Mouse (Mus musculus): ENCODE results near the gene Hist4h4.
"Not testable (repeated sequence)": the region's sequence is repeated elsewhere in the genome, so short reads cannot be mapped to it uniquely, and the experiment has no call there.

The Hist4h4 gene

DNA sequence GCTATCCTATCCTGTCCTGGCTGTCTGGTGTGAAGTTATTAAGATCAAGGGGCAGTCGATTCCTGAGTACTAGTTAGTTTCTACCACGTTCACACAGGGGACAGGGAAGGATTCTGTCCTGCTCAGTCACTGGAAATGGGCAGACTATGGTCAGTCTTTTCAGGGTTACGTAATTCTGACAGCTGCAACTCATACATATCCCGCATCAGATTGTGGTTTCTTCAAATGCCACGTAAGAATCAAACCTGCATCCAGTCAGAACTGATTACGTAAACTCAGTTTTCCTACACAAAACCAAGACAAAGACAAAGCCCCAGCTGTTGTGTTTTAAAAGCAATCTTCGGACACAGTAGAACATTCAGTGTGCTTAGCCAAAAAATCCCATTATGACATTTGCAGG is 11.2 kb upstream of the Hist4h4 start:
- no peak for DNase-seq (ENCODE audit: low read depth, low spot score)

DNA sequence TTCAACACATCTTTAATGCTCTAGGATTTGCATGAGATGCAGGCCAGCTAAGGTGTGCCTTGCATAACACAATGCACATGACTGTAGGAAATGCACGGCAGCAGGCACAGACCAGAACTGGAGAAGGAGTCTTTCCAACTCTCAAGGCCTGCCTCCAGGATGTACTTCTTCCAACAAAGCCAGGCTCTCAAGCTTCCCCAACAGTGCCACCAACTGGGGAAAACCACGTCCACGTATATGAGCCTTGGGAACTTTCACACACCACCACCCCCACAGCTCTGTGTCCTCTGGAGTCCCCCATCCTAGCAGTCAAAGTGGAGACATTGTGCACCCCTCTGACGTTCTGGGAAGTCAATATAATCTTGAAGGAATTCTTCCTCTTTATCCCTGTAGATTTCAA is 8.9 kb upstream of the Hist4h4 start:
- DNase-seq (ENCODE audit: low read depth, low spot score), result peak; percentile 59

DNA sequence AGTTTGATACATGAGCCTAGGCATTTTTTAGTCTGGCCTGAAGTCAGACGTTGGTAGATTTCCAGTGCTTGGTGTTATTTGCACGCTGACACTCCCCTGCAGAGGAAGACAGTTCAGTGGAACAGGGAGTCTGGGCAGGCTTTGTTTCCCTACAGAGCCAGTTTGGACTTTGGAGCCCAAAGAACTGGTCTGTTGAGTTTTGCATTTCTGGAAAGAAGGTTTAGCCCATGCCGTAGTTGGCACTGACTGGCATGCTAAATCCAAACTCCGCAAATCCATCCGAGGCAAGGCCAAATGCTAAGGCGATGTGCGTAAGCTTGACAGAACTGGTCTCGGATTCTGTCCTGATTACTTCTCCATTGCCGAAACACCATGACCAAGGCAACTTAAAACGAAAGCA is 7.0 kb upstream of the Hist4h4 start:
- DNase-seq (ENCODE audit: low read depth, low spot score), result no peak

DNA sequence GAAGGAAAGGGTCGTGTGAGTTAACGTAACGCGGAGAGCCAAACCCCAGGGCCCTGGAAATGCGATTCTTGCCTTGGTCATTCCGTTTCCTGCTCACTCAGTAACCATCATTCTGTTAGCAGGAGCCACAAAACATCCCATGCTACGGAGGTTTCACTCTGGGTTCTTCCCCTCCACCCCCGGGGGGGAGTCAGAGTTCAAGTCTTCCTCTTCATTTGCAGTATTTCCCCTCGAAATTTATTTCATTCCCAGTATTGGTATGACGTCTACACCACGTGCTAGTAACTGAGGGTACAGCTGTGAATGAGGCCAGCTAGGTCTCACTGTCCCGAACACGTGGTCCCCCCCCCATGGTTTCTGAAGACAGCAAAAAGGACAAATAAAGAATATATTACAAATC is 5.5 kb upstream of the Hist4h4 start:
- DNase-seq (ENCODE audit: low read depth, low spot score), result peak; percentile 26

DNA sequence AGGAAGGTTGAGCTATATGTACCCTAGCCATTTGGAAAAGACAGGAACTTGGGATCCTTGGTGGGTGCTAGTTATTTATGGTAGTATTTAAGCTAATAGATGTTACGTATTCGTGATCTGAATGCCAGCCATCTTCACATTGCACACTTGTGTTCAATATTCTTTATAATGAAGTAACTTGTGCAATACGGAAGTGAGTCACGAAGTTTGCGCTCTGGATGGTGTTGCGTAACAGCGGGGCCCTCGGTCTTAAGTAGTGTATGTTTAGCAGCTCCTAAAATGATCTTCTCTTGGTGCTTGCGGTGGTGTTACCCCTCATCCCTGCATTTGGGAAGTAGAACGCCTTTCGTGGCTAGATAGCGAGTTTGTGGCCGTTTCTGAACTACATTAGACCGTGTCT is 4.9 kb upstream of the Hist4h4 start:
- DNase-seq (ENCODE audit: low read depth, low spot score), result peak; percentile 54

DNA sequence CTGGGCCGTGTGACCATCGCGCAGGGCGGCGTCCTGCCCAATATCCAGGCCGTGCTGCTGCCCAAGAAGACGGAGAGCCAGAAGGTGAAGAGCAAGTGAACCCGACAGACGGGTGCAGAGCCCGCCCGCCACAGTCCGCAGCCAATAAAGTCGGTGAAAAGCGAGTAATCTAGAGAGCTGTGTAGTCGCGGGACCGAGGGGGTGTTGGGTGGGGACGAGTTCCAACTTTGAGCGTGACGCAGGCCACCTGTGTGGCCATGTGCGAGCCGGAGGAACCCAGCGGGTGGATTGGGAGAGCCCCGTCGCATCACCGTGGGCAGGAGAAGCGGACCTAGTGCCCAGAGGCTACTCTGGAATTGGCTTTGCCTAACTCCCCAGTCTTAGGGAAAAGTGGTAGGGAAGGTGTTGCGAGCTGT is 4.4 kb upstream of the Hist4h4 start:
- peak; percentile 51 for DNase-seq (ENCODE audit: low read depth, low spot score)

DNA sequence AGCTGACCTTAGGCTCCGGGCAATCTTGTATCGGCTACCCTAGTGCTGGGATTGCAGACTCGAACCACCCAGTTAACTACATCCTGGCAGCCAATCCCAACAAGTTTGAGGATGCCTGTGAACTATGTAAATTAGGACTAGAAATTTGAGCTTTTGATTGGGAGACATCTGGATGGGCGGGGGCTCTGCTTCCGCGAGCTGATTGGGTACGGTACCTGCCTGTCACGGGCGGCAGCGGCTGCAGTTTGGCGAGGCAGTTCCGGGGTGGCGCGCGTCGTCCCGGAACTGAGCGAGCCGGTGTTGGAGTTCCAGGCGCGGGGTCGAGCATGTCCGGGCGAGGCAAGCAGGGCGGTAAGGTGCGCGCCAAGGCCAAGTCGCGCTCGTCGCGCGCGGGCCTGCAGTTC is 3.8 kb upstream of the Hist4h4 start, which contains the start of gene H2afj:
H2afj (plus strand) TSS at position 231 of the 404 bp plus-strand sequence.
- peak; percentile 98 for DNase-seq (ENCODE audit: low read depth, low spot score)

DNA sequence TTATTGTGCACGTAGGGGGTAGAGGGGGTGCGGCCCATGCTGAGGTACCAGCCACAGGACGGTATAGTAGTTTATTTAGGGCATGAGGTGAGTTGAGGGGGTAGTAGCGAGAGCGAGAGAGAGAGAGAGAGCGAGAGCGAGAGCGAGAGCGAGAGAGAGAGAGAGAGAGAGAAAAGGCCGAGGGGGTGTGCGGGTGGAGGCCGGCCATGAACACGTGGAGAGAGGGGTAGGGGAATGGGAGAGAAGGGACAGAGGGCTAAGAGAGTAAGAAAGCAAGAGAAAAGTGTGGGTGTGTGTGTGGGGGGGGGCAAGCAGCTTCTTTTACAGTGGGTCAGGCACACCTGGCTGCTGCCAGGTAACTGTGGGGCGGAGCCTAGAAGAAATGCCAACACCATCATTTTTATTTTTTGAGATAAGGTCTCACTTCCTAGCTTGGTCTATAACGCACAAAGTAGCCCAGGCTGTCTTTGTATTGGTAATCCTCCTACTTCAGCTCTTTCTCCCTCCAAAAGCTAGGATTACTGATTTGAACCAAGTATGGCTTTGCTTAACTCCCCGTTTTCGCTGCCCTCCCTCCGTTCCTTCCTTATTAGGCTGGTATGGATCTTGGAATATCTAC is 3.3 kb upstream of the Hist4h4 start:
- no peak for DNase-seq (ENCODE audit: low read depth, low spot score)

DNA sequence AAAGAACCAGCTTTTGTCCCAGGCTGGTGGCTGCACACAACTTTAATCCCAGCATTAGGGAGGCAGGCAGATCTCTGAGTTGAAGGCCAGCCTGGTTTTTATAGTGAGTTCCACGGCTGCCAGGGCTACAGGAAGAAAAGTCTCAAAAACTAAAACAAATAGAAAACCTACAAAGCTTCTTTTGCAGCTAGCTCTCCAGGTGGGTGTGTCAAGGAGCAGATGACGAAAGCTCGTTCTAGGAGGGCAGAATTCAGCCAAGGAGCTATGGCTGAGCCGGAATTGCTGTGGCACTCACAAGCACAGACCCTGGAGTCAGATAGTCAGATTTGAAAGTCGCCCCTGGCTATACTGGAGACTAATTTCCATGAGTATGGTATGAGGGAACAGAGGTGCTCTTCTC is 2.6 kb upstream of the Hist4h4 start:
- DNase-seq (ENCODE audit: low read depth, low spot score), result peak; percentile 20

DNA sequence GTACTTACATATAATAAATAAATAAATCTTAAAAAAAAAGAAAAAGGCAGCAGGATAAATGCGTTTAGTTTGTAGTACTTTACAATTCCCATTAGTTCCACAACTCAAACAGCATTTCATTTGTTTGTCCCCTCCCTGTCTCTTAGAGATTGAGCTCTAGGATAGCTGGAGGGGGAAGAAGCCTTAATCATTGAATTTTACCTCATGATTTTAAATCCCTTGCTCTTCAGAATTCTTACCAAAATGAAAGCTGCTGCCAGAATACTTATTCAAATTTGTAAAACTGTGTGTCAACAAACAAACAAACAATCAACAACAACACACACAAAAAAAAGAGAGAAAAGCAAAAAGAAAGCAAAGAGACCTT is 1.2 kb upstream of the Hist4h4 start:
- no peak for DNase-seq (ENCODE audit: low read depth, low spot score)

DNA sequence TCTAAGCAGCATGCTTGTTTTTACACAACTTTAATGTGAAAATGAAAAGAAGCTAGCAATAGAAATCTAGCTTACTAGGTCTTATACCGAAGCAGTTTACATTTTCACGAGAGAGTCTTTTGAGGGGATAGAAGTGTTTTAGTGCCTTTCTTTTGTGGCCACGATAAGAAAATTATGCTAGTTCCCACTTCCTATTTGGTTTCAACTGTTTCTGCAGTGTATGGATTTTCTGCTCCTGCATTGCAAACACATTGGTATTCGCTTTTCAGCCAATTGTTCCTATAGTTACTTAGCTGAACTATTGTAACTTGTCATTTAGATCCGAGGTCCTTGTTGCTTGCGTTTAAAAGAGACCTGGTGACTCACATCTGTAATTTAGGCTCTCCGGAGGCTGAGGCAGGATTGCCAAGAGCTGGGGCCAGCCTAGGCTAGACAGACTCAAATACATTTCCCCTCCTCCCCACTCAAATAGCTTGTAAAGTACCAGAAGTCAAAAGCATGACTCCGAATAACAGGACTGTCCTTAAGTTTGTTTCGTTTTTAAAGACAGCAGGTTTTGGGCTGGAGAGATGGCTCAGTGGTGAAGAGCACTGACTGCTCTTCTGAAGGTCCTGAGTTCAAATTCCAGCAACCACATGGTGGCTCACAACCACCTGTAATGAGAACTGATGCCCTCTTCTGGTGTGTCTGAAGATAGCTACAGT is 642 bp upstream of the Hist4h4 start:
- DNase-seq (ENCODE audit: low read depth, low spot score), result no peak

DNA sequence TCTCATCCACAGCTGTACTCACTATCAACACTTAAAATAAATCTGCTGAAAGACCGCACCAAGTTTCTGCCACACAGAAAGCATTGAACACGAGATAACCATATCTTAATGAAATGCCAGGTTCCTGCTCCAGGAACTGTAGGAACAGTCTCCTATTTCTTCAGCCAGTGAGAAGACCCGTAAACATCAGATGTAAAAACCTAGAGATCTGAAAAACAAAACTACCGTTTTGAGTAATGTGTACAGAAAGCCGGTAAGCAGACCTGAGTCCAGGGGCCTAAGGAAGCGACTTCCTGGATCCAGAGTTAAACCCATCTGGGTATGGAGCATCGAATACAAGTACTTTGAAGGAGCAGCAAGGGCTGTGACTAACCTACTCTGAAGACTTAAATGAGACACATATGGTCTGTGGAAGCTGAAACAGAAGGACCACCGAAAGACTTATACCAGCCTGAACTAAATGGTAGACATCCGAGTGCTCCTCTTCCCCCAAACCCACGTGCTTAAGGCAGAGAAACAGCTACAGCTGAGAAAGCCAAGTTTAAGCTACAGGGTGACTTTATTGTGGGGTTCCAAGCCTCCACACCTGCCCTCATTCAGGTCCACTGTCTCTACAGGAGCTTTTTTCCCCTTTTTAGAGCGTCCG is 999 bp downstream of the Hist4h4 start:
- DNase-seq (ENCODE audit: low read depth, low spot score), result no peak

DNA sequence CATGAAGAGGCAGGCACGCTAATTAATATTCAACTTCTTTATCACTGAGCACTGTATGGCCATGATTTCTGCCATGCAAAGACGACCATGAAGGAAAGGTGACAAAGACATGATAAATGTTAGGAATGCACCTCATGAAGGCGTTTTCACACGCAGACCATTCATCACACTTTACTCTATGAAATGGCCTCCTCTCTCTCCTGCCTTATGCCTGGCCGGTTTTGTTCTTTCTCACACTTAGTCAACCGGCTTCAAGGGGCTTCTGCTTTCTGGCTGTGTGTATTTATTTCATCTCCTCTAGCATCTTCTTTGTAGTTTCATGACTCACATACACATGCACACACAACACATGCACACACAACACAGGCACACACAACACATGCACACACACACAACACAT is 2.9 kb downstream of the Hist4h4 start:
- DNase-seq (ENCODE audit: low read depth, low spot score), result no peak

DNA sequence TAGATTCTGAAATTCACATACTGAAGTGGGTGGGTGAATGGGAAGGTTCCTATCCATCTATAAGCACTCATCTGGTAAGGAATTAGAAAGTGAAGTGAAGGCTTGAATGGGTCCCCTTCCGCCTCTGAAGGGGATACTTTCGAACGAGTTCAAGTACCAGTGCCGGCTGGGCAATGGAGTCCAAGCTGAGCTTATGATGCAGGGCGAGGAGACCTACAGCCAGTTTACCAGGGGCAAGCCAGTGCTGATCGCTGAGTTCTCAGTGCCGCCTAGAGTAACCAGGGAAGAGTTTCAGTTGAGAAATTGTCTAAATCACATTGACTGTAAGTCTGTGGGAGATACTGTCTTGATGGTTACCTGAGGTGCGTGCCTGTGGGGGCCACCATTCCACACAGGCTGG is 3.5 kb downstream of the Hist4h4 start:
- DNase-seq (ENCODE audit: low read depth, low spot score), result no peak

DNA sequence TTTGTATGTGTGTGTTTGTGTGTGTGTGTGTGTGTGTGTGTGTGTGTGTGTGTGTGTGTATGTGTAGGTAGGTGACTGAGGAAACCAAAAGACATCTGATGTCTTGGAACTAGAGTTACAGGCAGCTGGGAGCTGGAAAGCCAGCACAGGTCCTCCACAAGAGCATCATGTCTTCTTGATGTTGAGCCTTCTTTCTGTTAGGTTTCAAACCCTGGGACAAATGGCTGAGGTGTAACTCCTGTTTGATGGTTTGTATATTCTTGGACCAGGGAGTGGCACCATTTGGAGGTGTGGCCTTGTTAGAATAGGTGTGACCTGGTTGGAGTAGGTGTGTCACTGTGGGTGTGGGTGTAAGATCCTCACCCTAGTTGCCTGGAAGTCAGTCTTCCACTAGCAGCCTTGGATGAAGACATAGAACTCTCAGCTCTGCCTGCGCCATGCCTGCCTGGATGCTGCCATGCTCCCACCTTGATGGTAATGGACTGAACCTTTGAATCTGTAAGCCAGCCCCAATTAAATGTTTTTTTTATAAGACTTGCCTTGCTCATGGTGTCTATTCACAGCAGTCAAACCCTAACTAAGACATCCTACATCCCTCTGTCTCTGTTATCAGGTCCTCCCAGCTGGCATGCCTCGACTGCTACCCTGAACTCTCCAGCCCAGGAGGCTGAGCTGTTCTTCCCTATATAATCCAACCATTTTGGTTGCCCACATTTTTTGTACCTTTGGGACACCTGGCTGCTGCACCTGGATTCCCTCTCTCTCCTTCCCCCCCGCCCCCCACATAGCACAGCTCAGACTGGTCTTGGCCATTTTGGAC is 6.1 kb downstream of the Hist4h4 start:
- DNase-seq (ENCODE audit: low read depth, low spot score), result not testable (repeated sequence)

DNA sequence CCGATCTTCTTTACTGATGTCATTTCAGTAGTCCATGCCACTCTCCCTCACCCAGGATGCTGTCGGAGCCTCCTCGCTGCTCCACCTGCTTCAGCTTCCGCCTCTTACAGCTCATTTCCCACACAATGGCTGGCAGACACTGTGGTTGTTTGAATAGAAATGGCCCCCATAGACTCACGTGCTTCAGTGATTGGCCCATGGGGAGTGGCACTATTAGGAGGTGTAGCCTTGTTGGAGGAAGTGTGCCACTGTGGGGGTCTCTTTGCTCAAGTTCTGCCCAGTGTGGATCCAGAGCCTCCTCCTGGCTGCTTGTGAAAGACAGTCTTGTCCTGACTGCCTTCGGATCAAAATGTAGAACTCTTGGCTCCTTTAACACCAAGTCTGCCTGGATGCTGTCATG is 8.4 kb downstream of the Hist4h4 start:
- DNase-seq (ENCODE audit: low read depth, low spot score), result no peak

DNA sequence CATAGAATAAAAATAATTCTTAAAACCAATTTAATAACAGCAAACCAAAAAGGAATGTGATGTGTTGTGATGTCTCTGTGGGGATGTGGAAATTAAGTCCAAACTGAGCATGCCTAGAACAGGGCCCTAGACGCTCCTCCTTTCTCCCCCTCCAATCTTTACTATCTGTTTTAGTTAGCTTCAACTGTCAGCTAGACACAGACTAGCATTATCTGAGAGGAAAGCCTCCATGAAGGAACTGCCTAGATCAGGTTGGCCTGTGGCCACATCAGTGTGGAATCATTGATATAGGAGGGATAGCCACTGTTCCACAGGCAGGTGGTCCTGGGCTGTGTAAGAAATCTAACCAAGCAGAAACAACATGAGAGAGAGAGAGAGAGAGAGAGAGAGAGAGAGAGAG is 9.1 kb downstream of the Hist4h4 start:
- DNase-seq (ENCODE audit: low read depth, low spot score), result no peak

DNA sequence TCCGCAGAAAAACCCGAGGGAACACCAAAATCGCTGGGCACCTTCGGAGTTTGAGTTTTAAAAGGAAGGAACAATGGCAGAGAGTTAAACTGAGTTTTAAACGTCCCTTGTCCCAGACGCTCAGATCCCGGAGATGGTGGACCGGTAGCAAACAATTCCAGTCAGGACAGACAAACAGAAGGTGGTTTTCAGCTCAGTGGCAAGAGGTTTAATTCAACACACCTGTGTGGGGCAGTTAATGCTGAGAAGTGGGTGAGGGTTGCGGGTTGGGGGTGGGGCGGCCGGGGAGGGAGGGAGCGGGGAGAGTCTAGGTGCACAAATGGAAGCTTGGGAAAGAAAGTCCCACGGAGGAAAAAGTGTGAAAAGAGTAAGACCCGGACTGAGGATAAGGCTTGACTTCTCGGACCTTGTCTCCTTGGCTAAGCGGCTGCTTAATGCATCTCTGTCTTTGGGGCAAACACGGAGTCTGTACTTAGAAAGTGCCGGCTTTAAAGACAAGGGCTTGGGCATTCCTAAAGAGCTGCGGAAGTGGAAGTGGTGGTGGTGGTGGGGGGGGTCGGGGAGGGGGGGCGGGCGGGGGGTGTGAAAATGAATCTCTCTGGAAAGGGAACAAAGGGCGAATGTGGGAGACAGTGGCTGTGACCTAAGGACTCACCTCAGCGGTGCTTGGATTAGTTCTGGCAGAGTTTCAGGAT is 10.2 kb downstream of the Hist4h4 start:
- DNase-seq (ENCODE audit: low read depth, low spot score), result no peak

DNA sequence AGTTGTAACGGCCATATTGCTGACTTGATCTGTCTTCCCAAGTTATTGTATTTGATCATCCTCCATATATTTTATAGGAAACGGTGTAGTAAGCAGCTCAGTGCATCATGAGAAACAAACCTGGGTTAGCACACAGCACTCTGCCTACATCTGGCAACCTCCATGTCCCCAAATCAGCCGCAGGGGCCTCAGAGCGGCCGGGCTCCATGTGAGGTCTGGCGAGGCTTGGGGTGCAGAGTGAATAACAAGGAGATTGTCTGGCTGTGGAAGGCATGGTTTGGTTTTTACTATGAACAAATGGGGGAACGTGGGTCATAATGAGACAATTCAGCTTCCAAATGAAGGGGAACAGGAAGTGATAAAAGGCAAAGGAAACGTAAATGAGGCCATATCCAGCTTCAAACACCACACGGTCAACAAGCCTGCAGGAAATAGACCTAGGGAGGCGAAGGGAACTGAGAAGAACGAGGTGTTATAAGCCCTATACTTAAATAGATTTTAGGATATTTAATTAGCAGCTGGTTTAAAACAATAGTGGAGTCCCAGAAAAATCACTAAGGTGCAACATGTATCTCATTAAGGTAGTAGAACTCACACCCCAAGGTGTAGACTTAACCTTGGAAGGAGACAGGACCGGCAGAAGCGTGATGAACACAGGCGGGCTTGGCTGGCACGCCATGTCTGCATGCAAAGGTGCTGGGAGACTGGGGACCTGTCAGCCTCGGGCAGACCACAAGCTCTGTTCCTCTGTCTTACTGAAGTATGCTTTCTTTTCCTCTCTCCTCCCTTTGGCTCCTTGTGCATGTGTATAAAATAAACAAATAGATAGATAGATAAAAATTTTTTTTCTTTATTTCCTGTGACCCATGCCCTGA is 11.1 kb downstream of the Hist4h4 start:
- DNase-seq (ENCODE audit: low read depth, low spot score), result no peak

DNA sequence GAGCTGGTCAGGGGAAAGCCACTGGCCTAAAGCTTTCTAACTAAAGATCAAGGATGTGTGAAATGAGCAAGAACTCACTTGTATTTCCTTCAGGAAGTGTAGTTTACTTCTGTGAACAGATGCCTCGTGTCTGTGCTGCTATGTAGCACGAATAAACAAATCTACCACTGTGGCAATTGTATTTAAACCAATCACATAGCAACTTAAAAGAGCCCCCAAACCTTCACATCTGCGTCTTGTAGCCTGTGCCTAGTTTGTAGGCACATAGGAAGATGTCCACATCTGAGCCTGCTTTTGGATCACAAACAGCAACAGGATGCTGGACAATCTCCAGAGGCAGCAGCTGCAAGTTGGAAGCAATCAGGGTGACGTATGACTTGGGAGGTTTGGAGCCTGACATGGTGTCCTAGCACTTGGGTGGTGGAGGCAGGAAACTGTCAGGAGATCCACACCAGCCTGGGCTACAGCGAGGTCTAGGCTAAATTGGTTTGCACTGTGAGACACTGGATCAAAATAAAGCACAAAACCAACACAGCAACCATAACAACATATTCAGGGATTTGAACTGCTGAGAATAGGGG is 14.7 kb downstream of the Hist4h4 start:
- no peak for DNase-seq (ENCODE audit: low read depth, low spot score)
